Mouse (Mus musculus) megakaryocyte, embryonic 14.5 days (primary cell): ENCODE measurements around the gene Mafg.

Source experiments
- FLI1 ChIP-seq: IDR thresholded peaks from 2 replicates; pipeline ENCODE4 v1.6.1; 2012; ENCODE audit warnings: low read length, inconsistent platforms, mixed read lengths
- GATA1 ChIP-seq: IDR thresholded peaks from 3 replicates; pipeline ENCODE4 v1.6.1; 2012; ENCODE audit warnings: mixed read lengths, low read length, inconsistent platforms, borderline replicate concordance

DNA sequence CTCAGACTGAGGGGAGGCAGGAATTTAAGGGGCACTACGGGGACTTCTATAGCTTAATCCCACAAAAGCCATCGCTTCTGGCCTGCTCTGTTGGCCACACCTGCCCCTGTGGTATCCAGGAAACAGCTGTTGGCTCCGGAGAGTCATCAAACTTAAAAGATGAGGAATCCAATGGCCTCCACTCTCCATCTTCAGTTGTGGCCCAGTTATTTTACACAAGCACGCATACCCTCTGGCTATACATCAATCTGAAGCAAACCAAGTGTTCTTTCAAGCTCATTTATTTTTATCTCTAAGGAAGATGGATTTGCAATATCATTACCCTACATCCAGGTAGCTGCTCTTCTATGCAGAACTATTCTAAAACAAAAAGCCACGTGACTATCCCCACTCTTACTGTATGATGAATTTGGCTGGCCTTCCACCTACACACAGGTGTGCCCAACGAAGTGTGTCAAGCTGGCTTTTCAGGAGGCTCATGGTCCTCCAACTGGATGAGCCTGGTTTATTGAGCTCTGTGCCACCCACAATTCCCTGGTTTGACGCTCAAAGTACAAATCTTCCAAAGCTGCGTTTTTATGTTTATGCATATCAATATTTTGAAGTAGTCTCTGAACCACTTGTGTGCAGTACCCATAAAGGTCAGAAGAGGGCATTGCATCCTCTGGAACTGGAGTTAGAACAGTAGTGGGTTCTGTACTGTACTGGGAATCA is 51.0 kb downstream of the Mafg start:
- no peak for TF ChIP-seq GATA1
- TF ChIP-seq FLI1: no peak
